Mouse (Mus musculus) liver, postnatal 0 days (tissue): ENCODE results near the gene Tbxas1.

ENCODE experiments used
- CTCF ChIP-seq: sonication (generic); IDR thresholded peaks from 2 replicates; pipeline ENCODE4 v1.5.1; 2016; ENCODE audit warnings: antibody characterized with exemption, low read depth
- EP300 ChIP-seq: IDR thresholded peaks from 2 replicates; pipeline ENCODE4 v1.6.1; 2016; ENCODE audit warnings: antibody characterized with exemption, low read depth, mild to moderate bottlenecking

- TF ChIP-seq CTCF (no peak), EP300 (no peak)
Observed at GRCm38 (mm10) chr6:38969944-38970740, 94.9 kb downstream of the Tbxas1 start.
